Mouse (Mus musculus): Measurements from ENCODE around the gene Pax1.

Pax1 gene

DNA sequence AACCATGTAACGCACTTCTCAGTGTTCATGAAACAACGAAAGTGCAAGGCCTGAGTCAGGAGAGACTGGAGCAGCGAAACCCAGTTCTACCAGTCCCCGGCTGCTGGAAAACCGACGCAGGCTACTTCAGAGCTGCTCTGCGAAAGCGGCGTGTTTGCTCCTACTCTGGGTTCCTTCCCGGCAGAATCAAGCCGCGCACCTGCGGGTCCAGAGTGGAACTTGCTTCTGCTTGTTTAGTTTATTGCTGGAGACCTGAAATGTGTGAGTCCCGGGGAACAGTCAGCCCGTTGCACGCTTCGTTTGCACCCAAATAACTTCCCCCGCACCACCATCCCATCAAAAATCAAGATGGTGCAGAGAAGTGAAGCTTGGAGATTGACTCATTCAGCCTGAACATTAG, at the start of gene Pax1:
TSS of gene Pax1 (plus strand) at position 345 of the 400 bp plus-strand sequence.
- no peak for DNase-seq (ENCODE audit: extremely low spot score, low read depth, low spot score)

DNA sequence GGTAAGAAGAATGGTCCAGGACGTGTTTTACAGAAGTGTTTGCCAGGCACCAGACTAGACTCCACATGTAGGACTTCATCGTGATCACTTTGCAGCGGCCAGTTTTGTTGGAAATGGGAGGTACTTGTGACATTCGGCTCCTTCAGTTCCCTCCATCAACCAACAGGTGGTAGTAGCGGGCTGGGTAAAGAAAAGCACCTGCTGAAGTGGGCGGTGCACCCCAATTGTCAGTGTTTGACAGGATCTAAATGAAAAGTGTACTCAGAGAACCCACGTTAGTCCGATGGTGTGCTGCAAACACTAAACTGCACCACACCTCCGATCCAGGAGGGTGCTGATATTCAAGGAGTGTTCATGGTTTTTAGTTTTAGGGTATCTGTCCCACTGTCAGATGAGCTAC, 40.7 kb upstream of the Pax1 start:
- DNase-seq (ENCODE audit: extremely low spot score, low read depth, low spot score): peak; percentile 26

DNA sequence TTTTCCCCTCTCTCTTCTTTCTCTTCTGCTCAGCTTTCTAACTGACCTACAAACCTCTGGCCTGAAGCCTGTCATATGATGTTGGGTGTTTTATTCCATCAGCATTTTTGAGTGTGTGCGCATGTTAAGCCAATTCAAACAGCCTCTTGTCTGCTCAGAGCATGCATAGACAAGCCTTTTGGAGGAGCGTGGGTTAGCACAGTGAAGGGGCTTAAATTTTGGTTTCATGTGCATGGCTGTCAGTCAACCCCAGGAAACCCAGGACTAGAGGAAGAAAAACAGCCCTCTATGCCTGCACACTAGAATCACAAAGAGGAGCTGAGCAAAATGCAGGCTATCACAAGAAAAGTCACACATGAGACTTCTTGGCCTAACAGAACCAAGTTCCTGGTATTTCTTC, 36.5 kb upstream of the Pax1 start:
- no peak for DNase-seq (ENCODE audit: extremely low spot score, low read depth, low spot score)

DNA sequence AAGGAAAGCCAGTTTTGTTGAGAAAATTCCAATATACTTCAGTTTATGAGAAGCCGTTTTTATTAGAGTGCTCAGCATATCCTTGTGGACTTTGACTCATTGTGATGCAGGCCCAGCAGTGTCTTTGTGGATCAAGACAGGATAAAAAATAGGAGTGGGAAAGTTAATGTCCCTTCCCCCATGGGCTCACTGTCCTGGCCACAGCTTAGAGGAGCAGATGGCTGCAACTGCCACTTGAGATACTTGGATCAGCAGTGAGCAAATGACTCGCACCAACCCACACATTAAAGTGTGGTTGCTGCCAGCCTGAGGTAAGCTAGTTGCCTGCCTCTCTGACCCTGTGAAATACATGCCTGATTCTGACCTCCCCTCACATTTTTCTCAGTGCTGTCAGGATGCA, 29.0 kb upstream of the Pax1 start:
- DNase-seq (ENCODE audit: extremely low spot score, low read depth, low spot score): no peak

- no peak for DNase-seq (ENCODE audit: extremely low spot score, low read depth, low spot score)
These were observed 23.0 kb upstream of the Pax1 start for GRCm38 (mm10) chr2:147338729-147339128.

DNA sequence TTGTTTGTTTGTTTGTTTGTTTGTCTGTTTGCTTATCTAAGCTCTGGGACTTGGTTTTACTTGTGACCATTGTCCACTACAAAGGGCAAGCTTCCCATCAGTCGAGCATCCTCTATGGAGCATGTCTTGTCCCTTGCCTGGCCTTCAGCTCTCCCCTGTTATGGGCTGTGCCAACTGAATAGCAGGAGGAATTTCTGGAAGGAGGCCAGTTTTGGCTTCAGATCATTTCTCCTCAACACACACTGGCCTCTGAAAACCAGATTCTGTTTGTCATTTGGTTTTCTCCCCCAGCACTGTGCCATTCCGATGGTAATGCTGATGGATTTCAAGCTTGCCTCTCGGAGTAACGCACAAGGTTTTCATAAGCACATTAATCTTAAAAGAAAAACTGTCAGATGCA, 21.9 kb upstream of the Pax1 start:
- DNase-seq (ENCODE audit: extremely low spot score, low read depth, low spot score): no peak

DNA sequence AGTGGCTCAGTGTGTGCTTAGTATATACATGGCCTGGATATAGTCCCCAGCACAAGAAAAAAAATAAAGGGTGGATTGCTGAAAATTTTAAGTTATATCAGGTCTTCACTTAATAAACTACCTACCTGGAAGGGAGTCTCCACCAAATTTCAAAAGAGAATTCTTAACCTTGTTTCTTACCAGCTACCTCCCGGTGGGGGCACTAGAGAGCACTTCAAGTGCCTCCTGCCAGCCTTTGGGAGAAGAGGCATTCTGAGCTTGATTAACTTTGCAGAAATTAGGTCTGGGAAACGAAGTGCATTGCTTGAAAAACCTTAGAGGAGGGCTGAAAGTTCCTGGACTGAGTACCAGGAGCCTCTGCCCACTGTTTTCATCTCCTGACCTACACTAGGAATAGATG, 19.5 kb upstream of the Pax1 start:
- DNase-seq (ENCODE audit: extremely low spot score, low read depth, low spot score): no peak

GRCm38 (mm10) chr2:147359716-147360115, 2.0 kb upstream of the Pax1 start:
- no peak for DNase-seq (ENCODE audit: extremely low spot score, low read depth, low spot score)

DNA sequence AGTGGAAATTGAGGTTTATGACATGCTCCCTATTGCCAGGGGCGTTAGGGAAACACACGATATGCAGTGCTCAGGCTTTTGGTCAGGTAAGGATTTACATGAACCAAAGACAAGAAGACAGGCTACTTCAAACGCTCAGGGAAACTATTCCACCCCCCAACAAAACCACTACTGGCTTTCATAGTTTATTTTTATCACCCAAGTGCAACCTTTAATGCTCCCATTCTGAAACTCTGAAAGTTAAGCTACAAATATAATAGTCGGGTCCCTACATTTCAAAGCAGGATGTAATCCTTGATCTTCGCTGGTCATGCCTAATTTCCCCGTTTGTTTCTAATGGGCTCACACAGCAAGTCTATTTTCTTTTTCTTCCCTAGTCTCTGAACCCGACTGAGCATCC, 1.3 kb upstream of the Pax1 start:
- no peak for DNase-seq (ENCODE audit: extremely low spot score, low read depth, low spot score)

DNA sequence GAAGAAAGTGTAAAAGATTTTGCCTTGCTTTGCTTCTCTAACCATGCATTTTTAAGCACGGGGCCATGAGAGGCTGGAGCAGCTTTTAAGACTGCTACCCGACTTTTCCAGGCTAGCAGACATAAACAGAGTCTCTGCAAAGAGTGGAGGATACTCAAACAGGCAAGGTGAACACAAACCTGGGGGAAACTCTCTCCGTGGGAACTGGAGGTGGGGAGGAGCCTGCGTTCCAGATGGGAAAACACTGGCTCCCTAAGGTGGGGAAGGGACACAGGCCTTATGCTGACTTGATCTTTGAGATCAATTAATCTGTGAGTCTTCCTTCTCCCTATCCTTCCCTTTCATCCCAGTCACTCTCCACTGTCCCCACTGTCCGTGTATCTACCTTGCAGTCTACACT, 869 bp upstream of the Pax1 start:
- DNase-seq (ENCODE audit: extremely low spot score, low read depth, low spot score): no peak

GRCm38 (mm10) chr2:147362316-147362715, 591 bp downstream of the Pax1 start:
- DNase-seq (ENCODE audit: extremely low spot score, low read depth, low spot score): no peak

DNA sequence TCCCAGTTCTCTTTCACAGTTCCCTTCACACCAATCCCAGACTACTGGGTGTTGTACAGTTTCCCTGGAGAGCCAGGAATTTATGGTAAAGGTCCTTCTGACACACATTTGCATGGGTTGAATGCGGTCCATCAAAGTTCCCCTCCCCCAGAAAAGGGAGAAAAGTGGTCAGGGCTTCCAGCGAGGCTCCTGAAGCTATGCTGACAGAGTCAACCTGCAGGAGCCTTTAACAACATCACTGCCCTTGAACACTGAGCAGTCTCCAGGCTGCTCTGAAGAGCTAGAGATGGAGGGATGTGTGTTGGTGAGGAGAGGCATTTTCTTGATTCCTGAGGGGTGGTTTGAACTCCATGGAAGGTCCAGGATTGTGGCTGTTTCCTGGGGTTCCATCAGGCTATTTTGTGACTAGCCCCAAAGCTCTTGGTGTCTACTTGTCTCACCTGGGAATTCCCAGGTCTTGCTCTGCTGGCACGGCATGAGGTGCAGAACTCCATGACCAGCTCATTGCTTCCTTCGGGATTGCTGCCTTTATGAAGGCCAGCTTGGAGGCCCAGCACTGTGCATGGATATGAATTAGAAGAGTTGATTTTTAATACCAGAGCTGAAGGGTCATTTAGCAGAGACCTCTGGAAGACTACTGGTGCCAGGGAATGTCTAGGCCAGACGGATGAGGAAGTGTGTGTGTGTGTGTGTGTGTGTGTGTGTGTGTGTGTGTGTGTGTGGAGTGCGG, 1.8 kb downstream of the Pax1 start:
- DNase-seq (ENCODE audit: extremely low spot score, low read depth, low spot score): no peak

DNA sequence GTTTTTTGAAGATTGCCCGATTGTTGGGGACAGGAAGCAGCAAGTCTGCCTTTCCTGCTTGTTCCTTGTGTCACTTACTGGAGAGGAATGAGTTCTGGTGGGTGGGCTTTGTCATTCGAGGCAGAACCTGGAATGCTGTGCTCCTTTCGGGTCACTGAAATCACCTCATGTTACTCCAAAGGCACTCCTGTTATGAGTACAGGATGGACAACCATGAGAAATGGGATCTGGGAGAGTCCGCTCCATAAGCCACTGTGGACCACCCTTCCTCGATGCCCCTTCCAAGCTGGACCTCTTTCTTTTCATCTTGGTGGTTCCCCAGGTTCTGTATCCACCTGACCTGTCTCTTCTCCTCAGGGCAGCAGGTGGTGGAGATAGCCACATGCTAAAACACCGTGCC, 2.5 kb downstream of the Pax1 start:
- no peak for DNase-seq (ENCODE audit: extremely low spot score, low read depth, low spot score)

DNA sequence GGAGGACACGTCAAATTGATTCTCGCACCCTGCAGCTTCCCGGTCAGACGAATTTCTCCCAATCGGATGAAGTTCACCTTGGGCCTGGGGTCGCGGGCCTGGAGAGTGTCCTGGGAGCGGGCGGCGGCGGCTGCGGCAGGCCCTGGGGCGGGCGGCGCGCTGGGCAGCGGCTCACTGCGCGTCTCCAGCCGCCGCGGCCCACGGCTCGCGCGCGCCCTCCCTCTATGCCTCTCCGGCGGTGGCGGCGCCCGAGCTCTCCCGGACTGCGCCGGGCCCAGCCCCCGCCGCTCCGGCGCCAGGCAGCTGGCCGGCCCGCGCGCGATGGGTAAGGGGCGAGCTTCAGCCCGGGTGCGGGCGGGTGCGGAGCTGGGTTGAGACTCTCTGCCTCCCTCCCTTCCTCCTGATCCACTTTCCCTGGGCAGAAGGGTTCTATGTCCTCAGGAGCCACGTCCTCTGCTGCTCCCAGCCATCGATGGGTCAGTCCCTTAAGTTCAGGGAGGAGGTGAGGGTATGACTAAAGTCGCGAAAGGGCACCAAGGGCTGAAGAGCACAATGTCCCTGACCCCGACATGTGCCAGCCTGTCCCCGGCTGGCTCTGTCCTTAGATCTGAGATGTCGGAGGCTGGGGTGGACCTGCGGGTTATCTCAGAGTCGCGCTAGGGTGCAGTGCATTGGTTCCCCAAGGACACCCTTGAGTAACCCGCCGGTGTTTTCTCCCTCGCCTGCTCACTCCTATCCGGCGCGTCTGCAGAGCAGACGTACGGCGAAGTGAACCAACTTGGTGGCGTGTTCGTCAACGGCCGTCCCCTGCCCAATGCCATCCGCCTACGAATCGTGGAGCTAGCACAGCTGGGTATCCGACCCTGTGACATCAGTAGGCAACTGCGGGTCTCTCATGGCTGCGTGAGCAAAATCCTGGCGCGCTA, 3.5 kb downstream of the Pax1 start:
- DNase-seq (ENCODE audit: extremely low spot score, low read depth, low spot score): no peak

DNA sequence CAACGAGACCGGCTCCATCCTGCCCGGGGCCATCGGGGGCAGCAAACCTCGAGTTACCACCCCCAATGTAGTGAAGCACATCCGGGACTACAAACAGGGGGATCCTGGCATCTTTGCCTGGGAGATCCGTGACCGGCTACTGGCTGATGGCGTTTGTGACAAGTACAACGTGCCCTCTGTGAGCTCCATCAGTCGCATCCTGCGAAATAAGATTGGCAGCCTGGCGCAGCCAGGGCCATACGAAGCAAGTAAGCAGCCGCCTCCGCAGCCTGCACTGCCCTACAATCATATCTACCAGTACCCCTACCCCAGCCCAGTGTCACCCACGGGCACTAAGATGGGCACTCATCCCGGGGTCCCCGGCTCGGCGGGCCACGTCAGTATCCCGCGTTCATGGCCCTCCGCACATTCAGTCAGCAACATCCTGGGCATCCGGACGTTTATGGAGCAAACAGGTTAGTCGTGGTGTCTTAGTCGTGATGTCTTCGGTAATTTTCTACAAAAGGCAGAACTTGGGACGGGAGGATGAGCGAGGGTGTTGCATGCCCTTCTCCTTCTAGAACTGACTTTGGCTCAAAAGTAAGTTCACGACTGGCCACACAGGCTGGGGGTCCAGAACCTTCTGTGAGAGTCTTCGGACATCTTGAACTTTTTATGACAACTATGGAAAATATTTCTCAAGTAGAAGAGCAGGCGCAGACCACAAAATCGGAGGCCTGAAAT, 4.3 kb downstream of the Pax1 start:
- DNase-seq (ENCODE audit: extremely low spot score, low read depth, low spot score): no peak

- DNase-seq (ENCODE audit: extremely low spot score, low read depth, low spot score): no peak
These were observed 5.6 kb downstream of the Pax1 start for GRCm38 (mm10) chr2:147367246-147367820.

- DNase-seq (ENCODE audit: extremely low spot score, low read depth, low spot score): no peak
These were observed 6.3 kb downstream of the Pax1 start for GRCm38 (mm10) chr2:147367911-147368591.

DNA sequence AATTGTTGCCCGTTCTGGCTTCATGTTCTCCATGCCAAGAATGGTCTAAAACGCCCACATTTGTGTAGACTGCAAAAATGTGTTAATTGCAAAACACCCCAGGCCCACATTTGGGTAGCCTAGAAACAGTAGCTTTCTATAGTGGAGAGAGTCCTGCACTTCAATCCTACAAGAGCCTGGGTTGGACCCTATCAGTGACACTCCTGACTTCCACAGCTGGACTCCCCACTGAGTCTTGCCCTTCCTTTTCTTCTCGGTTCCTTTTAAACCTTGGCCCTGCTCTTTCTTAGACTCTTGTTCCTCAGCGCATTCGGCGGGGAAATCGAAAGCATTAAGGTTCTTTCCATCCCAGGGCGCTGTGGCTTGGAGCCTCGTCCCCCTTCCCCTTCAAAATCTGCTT, 7.8 kb downstream of the Pax1 start:
- no peak for DNase-seq (ENCODE audit: extremely low spot score, low read depth, low spot score)

DNA sequence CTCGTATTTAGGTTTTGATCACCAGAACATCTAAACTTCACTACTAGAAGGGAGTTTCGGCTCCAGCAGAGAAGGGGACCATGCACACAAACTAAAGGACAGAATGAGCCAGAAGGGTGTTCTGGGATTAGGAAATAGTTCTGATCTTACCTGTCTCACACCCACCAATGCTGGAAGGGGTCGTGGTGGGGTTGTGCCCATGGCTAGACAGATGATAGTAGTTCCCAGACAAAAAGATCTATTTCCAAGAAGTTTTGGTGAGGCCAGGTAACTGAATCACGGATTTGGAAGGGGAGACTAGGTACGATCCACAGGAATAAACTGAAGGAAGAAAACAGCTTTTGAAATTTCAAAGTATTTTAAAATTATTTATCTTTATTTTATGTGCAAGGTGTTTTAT, 8.4 kb downstream of the Pax1 start:
- no peak for DNase-seq (ENCODE audit: extremely low spot score, low read depth, low spot score)

- DNase-seq (ENCODE audit: extremely low spot score, low read depth, low spot score): no peak
These were observed 9.6 kb downstream of the Pax1 start for GRCm38 (mm10) chr2:147371289-147371688.

- DNase-seq (ENCODE audit: extremely low spot score, low read depth, low spot score): no peak
These were observed 10.1 kb downstream of the Pax1 start for GRCm38 (mm10) chr2:147371840-147372239.

Measured in hindlimb bud, embryonic 11.5 days (tissue).